Mouse (Mus musculus) neutrophil, adult 83 days (primary cell): ENCODE measurements around the gene Ctr9. TPM values are rescaled to one million over a fixed set of nuclear protein-coding genes. Genes with fewer than 3 reads are reported as not detected.

ENCODE experiments used
- total RNA-seq, 2 experiments: library from RNA; stranded (reverse); gene quantifications; one replicate each; pipeline ENCODE4 v1.2.4; 2023

Gene Ctr9
- total RNA-seq, result 10 to 100 TPM; 36.2 to 37.9 TPM

GRCm38 (mm10) chr7:111028281-111029045 lies at the start of gene Ctr9:
TSS of gene Ctr9 (plus strand) at chr7:111028951.

GRCm38 (mm10) chr7:110982053-110982705 lies 46.6 kb upstream of the Ctr9 start, which contains the start of gene Mrvi1:
TSS of gene Mrvi1 (minus strand) at chr7:110982461.

GRCm38 (mm10) chr7:111082822-111083732 lies 54.3 kb downstream of the Ctr9 start, which contains the start of gene Eif4g2:
TSS of gene Eif4g2 (minus strand) at chr7:111083030.

Other genes with a start within 250 kb of the Ctr9 start
- gene Rnf141, start 184.5 kb upstream of the Ctr9 start, total RNA-seq, result 10 to 100 TPM; 71.5 to 80.1 TPM
- 1 to 10 TPM; 3.9 to 4.3 TPM for gene Lyve1, start 165.7 kb upstream of the Ctr9 start, total RNA-seq
- 1 to 10 TPM in 1 of 2 experiments, under 1 TPM in 1; 0.97 to 2.2 TPM for gene Mrvi1, start 46.5 kb upstream of the Ctr9 start, total RNA-seq
- gene Eif4g2, start 54.1 kb downstream of the Ctr9 start, total RNA-seq, result 100 to 1,000 TPM; 848 to 878 TPM